Mouse (Mus musculus) hindbrain, embryonic 14.5 days (tissue): ENCODE measurements around the gene Bag2. TPM values are rescaled to one million over a fixed set of nuclear protein-coding genes. Genes with fewer than 3 reads are reported as not detected.
A peak's percentile ranks its signal among the peaks of the same experiment; 100 is the strongest.

ENCODE experiments used
- ATAC-seq: fragments of 200-750 bp; cut with Nextera tagmentation; 2 replicates; pipeline ENCODE4 v1.8.0; 2017; ENCODE audit warnings: moderate number of reproducible peaks, mild to moderate bottlenecking, moderate TSS enrichment, moderate library complexity; ENCODE audit not compliant: low FRiP score
- DNase-seq: peaks from one replicate; pipeline ENCODE4 v3.0.0-alpha.2; 2015; ENCODE audit warnings: low spot score
- H3K27ac ChIP-seq: fragments of 300-500 bp; sonication (generic); 2 replicates; pipeline ENCODE4 v1.5.1; 2014; ENCODE audit warnings: mild to moderate bottlenecking, moderate library complexity
- H3K27me3 ChIP-seq: fragments of 300-500 bp; sonication (generic); 2 replicates; pipeline ENCODE4 v1.6.1; 2014; ENCODE audit warnings: mild to moderate bottlenecking, low read length, mixed read lengths; ENCODE audit not compliant: control insufficient read depth, insufficient read depth
- H3K36me3 ChIP-seq: fragments of 300-500 bp; sonication (generic); replicated peaks from 2 replicates; pipeline ENCODE4 v1.6.1; 2014; ENCODE audit not compliant: control insufficient read depth, insufficient read depth
- H3K4me1 ChIP-seq: fragments of 300-500 bp; sonication (generic); replicated peaks from 2 replicates; pipeline ENCODE4 v1.6.1; 2014; ENCODE audit warnings: antibody characterized with exemption, low read length, mixed read lengths; ENCODE audit not compliant: control insufficient read depth, insufficient read depth
- H3K4me2 ChIP-seq: fragments of 300-500 bp; sonication (generic); replicated peaks from 2 replicates; pipeline ENCODE4 v1.6.1; 2014; ENCODE audit warnings: mild to moderate bottlenecking, moderate library complexity
- H3K4me3 ChIP-seq: fragments of 300-500 bp; sonication (generic); replicated peaks from 2 replicates; pipeline ENCODE4 v1.5.1; 2014; ENCODE audit warnings: mild to moderate bottlenecking, low read length
- H3K9ac ChIP-seq: fragments of 300-500 bp; sonication (generic); 2 replicates; pipeline ENCODE4 v1.6.1; 2014
- H3K9me3 ChIP-seq: fragments of 300-500 bp; sonication (generic); 2 replicates; pipeline ENCODE4 v1.6.1; 2016; ENCODE audit warnings: low read length; ENCODE audit not compliant: control insufficient read depth
- WGBS: fragments of 180-500 bp; shearing (Covaris S2); extraction: QIAGEN DNeasy Blood & Tissue Kit; methylation state at CpG from one replicate; pipeline ENCODE4 v1.1.7; 2014; 5-methylcytosine and 5-hydroxymethylcytosine counted together
- polyA plus RNA-seq: library from polyadenylated mRNA; unstranded; fragments of >200 nt; fragmentation: Nextera tagmentation; extraction: Ambion mirVana; gene quantifications from 2 replicates; pipeline ENCODE4 v1.2.1, GENCODE M21; 2014

The Bag2 gene
- polyA plus RNA-seq, 1 experiment from 2014 or later, result 22.6 TPM

DNA sequence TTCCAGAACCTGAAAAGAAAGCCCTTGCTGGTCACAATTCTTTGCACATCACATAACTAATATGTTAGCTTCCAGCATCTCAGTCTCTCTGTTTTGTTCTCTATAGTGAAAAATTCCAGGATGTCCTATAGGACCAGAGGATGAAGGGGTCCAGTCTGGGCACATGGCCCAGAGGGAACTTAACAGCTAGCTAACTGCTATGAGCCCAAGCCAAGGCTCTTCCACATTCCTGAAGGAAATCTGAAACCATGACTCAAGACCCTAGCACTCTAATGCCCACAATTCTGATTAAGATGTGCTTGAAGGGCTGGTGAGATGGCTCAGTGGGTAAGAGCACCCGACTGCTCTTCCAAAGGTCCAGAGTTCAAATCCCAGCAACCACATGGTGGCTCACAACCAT is 40.0 kb downstream of the Bag2 start:
- Histone ChIP-seq H3K4me1 (peaks cover 13% of the 10 kb centered on the region), H3K27me3 (no peaks in the 10 kb centered on the region), H3K9ac (no peak overlapping the region), H3K4me3 (no peak overlapping the region), H3K9me3 (no peaks in the 10 kb centered on the region), H3K36me3 (0 out of 2 replicates have a peak, but pooled peaks cover 7% of the 10 kb centered on the region), H3K27ac (no peak overlapping the region), H3K4me2 (no peak overlapping the region)
- 100% methylated on average over 1 of the region's 1 CpGs for WGBS
- DNase-seq (no peak), ATAC-seq (no peak)

DNA sequence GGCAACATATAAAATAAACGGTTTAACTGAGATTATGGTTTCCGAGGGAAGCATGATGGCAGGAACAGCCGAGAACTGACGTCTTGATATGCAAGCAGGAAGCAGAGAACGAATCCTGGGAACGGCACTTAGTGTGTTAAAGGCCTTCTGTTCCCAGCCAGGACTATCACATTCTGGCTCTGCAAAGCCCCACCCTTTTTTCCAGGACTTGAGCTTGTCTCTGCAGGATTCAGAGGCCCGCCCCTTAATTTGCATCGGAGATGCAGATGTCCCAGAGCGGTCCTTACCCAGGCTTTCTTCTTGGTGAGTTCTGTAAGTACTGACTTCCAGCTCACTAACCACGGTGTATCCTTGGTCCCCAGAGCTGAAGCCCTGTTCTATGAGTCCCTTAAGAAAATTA is 42.8 kb downstream of the Bag2 start:
- WGBS, result 8% methylated on average over 10 of the region's 10 CpGs
- Histone ChIP-seq H3K36me3 (no peaks in the 10 kb centered on the region), H3K9me3 (no peaks in the 10 kb centered on the region), H3K4me1 (no peaks in the 10 kb centered on the region), H3K9ac (no peak overlapping the region), H3K4me3 (no peak overlapping the region), H3K27ac (no peak overlapping the region), H3K4me2 (peak overlapping the region; percentile 21; the same call in 1 of the 2 replicates), H3K27me3 (no peaks in the 10 kb centered on the region)
- ATAC-seq (no peak), DNase-seq (no peak)

DNA sequence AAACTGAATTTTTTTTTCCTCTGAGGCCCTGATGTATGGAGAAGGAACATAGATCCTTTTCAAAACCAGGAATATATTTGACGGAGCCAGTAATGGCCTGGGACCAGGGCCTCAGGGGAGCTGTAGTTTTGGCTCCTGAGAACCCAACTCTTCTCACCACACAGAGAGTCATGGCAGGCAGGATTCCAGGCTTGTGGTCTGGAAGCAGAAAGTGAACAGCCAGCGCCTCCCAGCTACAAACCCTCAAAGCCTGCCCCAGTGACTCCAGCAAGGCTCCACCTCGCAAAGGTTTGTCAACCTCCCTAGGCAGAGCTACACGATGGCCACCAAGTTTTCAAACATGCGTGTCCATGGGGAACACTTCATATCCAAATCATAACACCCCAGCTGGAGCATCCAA is 45.6 kb downstream of the Bag2 start:
- no peaks in the 10 kb centered on the region for H3K27me3 ChIP-seq
- no peak overlapping the region for H3K27ac ChIP-seq
- no peak overlapping the region for H3K4me3 ChIP-seq
- no peak overlapping the region for H3K4me2 ChIP-seq
- 94% methylated on average over 5 of the region's 5 CpGs for WGBS
- ATAC-seq, result no peak
- DNase-seq, result no peak
- H3K9ac ChIP-seq, result no peak overlapping the region
- H3K4me1 ChIP-seq, result no peaks in the 10 kb centered on the region
- no peaks in the 10 kb centered on the region for H3K9me3 ChIP-seq
- no peaks in the 10 kb centered on the region for H3K36me3 ChIP-seq

DNA sequence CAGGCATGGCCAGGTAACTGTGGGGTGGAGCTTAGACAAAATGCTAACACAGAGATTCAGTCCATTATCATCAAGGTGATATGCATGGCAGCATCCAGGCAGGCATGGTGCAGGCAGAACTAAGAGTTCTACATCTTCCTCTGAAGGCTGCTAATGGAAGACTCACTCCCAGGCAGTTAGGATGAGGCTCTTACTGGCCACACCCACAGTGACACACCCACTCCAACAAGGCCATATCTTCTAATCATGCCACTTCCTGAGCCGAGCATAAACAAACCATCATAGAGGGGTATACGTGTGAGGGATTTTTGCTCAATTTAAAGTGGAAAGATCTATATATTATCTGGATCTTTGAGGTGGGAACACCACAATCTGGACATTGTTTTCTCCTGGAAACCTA is 48.0 kb downstream of the Bag2 start:
- Histone ChIP-seq H3K27ac (no peak overlapping the region), H3K4me1 (no peaks in the 10 kb centered on the region), H3K4me3 (no peak overlapping the region), H3K4me2 (no peak overlapping the region), H3K9me3 (no peaks in the 10 kb centered on the region), H3K27me3 (no peaks in the 10 kb centered on the region), H3K9ac (no peak overlapping the region), H3K36me3 (no peaks in the 10 kb centered on the region)
- WGBS, result 91% methylated on average over 2 of the region's 2 CpGs
- no peak for ATAC-seq
- DNase-seq, result no peak

DNA sequence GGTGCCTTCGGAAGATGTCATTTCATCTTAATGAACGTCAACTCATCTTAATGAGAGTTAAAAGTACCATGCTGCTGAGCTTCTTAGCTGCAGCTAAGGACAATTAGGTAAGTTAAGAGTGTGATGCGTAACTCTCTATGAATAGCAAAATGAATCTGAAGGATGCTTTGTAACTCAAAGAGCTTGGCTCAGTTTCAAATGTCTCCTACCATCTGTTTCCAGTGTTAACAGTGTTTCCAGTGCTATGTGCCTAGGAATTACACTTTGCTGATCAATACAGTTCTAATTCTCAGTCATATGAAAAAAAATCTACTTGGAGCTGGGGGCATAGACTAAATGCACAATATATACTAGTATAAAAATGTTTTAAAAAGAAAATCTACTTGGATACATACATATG is 56.4 kb downstream of the Bag2 start:
- H3K4me2 ChIP-seq, result no peak overlapping the region
- no peak for DNase-seq
- H3K27ac ChIP-seq, result no peak overlapping the region
- no peaks in the 10 kb centered on the region for H3K9me3 ChIP-seq
- no peaks in the 10 kb centered on the region for H3K27me3 ChIP-seq
- H3K36me3 ChIP-seq, result no peaks in the 10 kb centered on the region
- 81% methylated on average over 3 of the region's 3 CpGs for WGBS
- no peak overlapping the region for H3K4me3 ChIP-seq
- H3K4me1 ChIP-seq, result no peaks in the 10 kb centered on the region
- no peak for ATAC-seq
- no peak overlapping the region for H3K9ac ChIP-seq

DNA sequence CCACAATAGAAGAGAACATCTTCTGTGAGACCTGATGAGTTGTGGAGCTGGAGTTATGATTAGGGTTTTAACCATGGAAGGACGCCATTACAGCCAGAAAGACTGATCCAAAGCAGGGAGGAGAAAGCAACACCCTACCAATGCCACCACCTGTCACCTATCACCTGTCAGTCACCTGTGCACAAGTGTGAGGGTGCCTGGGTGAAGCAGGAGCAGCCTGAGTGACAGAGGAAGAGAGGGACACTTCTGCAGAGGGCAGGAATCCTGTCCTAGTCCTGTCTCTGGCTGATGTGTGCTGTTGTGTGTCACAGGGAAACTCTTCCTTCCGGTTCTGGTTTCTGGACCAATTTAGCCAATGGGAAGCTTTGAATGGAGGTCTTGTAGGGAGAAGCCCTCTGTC is 61.6 kb downstream of the Bag2 start:
- WGBS, result 81% methylated on average over 2 of the region's 2 CpGs
- no peak overlapping the region for H3K4me3 ChIP-seq
- H3K9me3 ChIP-seq, result no peaks in the 10 kb centered on the region
- DNase-seq (no peak), ATAC-seq (no peak)
- no peaks in the 10 kb centered on the region for H3K4me1 ChIP-seq
- no peak overlapping the region for H3K9ac ChIP-seq
- H3K27ac ChIP-seq, result no peak overlapping the region
- H3K36me3 ChIP-seq, result no peaks in the 10 kb centered on the region
- H3K27me3 ChIP-seq, result no peaks in the 10 kb centered on the region
- H3K4me2 ChIP-seq, result no peak overlapping the region

Other genes with a start within 250 kb of the Bag2 start
- 20.6 and 23.4 TPM in 2 replicates for gene Prim2, start 88.0 kb downstream of the Bag2 start, polyA plus RNA-seq
- gene Rab23, start 37.9 kb downstream of the Bag2 start, polyA plus RNA-seq, result 27.9 and 28.8 TPM in 2 replicates
- gene Zfp451, start 56.8 kb upstream of the Bag2 start, polyA plus RNA-seq, result 58.5 and 64.9 TPM in 2 replicates
- gene Bend6, start 150.0 kb upstream of the Bag2 start, polyA plus RNA-seq, result 55.9 and 75.5 TPM in 2 replicates
- 58.1 and 63.1 TPM in 2 replicates for gene Dst, start 150.4 kb upstream of the Bag2 start, polyA plus RNA-seq